In the genomic region with DNA sequence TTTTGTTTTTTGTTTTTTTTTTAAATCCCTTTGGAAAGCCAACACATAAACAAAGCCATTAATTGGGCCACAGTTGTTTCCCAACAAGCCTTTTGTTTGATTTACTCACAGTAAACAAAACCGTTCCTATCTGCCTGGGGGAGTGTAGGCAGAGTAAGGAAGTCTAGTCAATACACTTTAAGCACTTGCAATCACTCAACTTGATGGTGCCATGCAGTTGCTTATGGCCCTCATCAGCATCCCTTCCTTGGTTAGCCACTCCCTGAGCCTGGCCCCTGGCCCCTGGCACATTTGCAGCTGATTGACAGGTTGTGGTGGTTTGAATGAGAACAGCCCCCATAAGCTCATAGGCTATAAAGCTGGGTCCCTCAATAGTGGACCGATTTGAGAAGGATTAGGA, we compare ENCODE assay signal across 18 mouse cellular contexts.
"Had no signal": no experiment of that assay in that cellular context is flagged by ENCODE, and none has a peak within 500 bp of the region (broad histone marks: within the 10 kb centered on the region; RNA-seq: fewer than 3 reads in every experiment).

No protein-coding gene starts in this region.

- H3K4me2 ChIP-seq: liver, embryonic 15.5 days; lung, embryonic 15.5 days; midbrain, embryonic 12.5 days; neural tube, embryonic 12.5 days; stomach, embryonic 15.5 days had no signal

- H3K27ac ChIP-seq: liver, embryonic 15.5 days; lung, embryonic 15.5 days; macrophage; midbrain, embryonic 12.5 days; neural tube, embryonic 12.5 days; stomach, embryonic 15.5 days; stomach, postnatal 0 days had no signal

- ATAC-seq: liver, postnatal 0 days; lung, postnatal 0 days had no signal

- H3K9me3 ChIP-seq: liver, embryonic 15.5 days; lung, embryonic 15.5 days; stomach, embryonic 15.5 days had no signal

- H3K36me3 ChIP-seq: lung, embryonic 15.5 days; midbrain, embryonic 12.5 days; neural tube, embryonic 12.5 days; stomach, embryonic 15.5 days had no signal

- H3K4me1 ChIP-seq: liver, embryonic 15.5 days; lung, embryonic 15.5 days; megakaryocyte, embryonic 14.5 days; midbrain, embryonic 12.5 days; neural tube, embryonic 12.5 days; stomach, embryonic 15.5 days had no signal

- H3K9ac ChIP-seq: liver, embryonic 15.5 days; liver, postnatal 0 days; lung, embryonic 15.5 days; midbrain, embryonic 12.5 days; neural tube, embryonic 12.5 days; stomach, embryonic 15.5 days had no signal

- H3K27me3 ChIP-seq: liver, embryonic 15.5 days; lung, embryonic 15.5 days; megakaryocyte, embryonic 14.5 days; midbrain, embryonic 12.5 days; neural tube, embryonic 12.5 days; stomach, embryonic 15.5 days had no signal

- H3K4me3 ChIP-seq: liver, embryonic 15.5 days; lung, embryonic 15.5 days; megakaryocyte, embryonic 14.5 days; midbrain, embryonic 12.5 days; neural tube, embryonic 12.5 days; stomach, embryonic 15.5 days had no signal

- DNase-seq: liver, postnatal 0 days; lung, adult 2 months; lung, postnatal 14 days; lung, postnatal 36 days; midbrain, embryonic 14.5 days; right cerebral cortex, postnatal 14 days; thymus, adult 2 months; thymus, postnatal 25 days; thymus, postnatal 4 days had no signal
